Mouse (Mus musculus) granulocyte monocyte progenitor cell, adult 5-6 weeks (primary cell): ENCODE results near the gene Ttc9. TPM values are rescaled to one million over a fixed set of nuclear protein-coding genes. Genes with fewer than 3 reads are reported as not detected.

Experiments used
- total RNA-seq, 2 experiments: library from RNA; stranded (forward) in 1 of 2; stranded (reverse) in 1 of 2; fragments of 200-712, 200-1000 nt in 1 of 2; fragments of >200 nt in 1 of 2; fragmentation: Nextera tagmentation in 1 of 2; gene quantifications; 2 replicates each; pipeline ENCODE4 v1.2.3; 2014 to 2017

The Ttc9 gene
- total RNA-seq, 2 experiments from 2014 or later, result not detected

Other genes with a start within 250 kb of the Ttc9 start
- gene Adam4, start 209.3 kb upstream of the Ttc9 start, total RNA-seq (2014; fragmentation: Nextera tagmentation), result 4.1 and 7.5 TPM in 2 replicates
- 1.2 and 1.7 TPM in 2 replicates for gene Adam4, start 209.3 kb upstream of the Ttc9 start, total RNA-seq (2017)
- gene Cox16, start 146.1 kb upstream of the Ttc9 start, total RNA-seq (2014; fragmentation: Nextera tagmentation), result 80.9 and 149 TPM in 2 replicates
- gene Cox16, start 146.1 kb upstream of the Ttc9 start, total RNA-seq (2017), result 137 and 190 TPM in 2 replicates
- 7.9 and 13.8 TPM in 2 replicates for gene Gm20498, start 98.3 kb upstream of the Ttc9 start, total RNA-seq (2014; fragmentation: Nextera tagmentation)
- gene Gm20498, start 98.3 kb upstream of the Ttc9 start, total RNA-seq (2017), result 33.1 and 34.2 TPM in 2 replicates
- gene Synj2bp, start 98.3 kb upstream of the Ttc9 start, total RNA-seq (2014; fragmentation: Nextera tagmentation), result 26.1 and 41.5 TPM in 2 replicates
- 35.6 and 46.6 TPM in 2 replicates for gene Synj2bp, start 98.3 kb upstream of the Ttc9 start, total RNA-seq (2017)
- not detected in 2 replicates for gene Adam21, start 62.8 kb upstream of the Ttc9 start, total RNA-seq (2014; fragmentation: Nextera tagmentation)
- gene Adam21, start 62.8 kb upstream of the Ttc9 start, total RNA-seq (2017), result not detected in 2 replicates
- 27.8 and 41.4 TPM in 2 replicates for gene Med6, start 36.2 kb upstream of the Ttc9 start, total RNA-seq (2014; fragmentation: Nextera tagmentation)
- 67.2 and 71.7 TPM in 2 replicates for gene Med6, start 36.2 kb upstream of the Ttc9 start, total RNA-seq (2017)
- gene Map3k9, start 149.9 kb downstream of the Ttc9 start, total RNA-seq (2014; fragmentation: Nextera tagmentation), result 1.2 TPM in 1 of 2 replicates, not detected in the other
- gene Map3k9, start 149.9 kb downstream of the Ttc9 start, total RNA-seq (2017), result 0.72 and 0.73 TPM in 2 replicates
- 14.8 and 24.4 TPM in 2 replicates for gene Pcnx, start 228.8 kb downstream of the Ttc9 start, total RNA-seq (2014; fragmentation: Nextera tagmentation)
- 13.9 TPM in 2 replicates for gene Pcnx, start 228.8 kb downstream of the Ttc9 start, total RNA-seq (2017)